Mouse (Mus musculus) E14TG2a.4 (cell line): ENCODE results near the gene Fip1l1.

Experiments
- H3K27me3 ChIP-seq: 2 replicates; pipeline ENCODE4 v1.6.1; 2014; ENCODE audit warnings: low read length, control low read depth; ENCODE audit not compliant: insufficient read depth
- H3K36me3 ChIP-seq: 2 replicates; pipeline ENCODE4 v1.6.1; 2014; ENCODE audit warnings: low read length, control low read depth; ENCODE audit not compliant: insufficient read depth
- H3K4me1 ChIP-seq: replicated peaks from 2 replicates; pipeline ENCODE4 v1.6.1; 2014; ENCODE audit warnings: low read depth, low read length, control low read depth
- H3K4me3 ChIP-seq: replicated peaks from 2 replicates; pipeline ENCODE4 v1.5.1; 2014; ENCODE audit warnings: mild to moderate bottlenecking, low read length
- H3K9me3 ChIP-seq: 2 replicates; pipeline ENCODE4 v1.6.1; 2014; ENCODE audit warnings: low read length, control low read depth
- CTCF ChIP-seq: conservative IDR thresholded peaks from 2 replicates; pipeline ENCODE4 v1.5.1; 2014; ENCODE audit warnings: low read length
- NANOG ChIP-seq: IDR thresholded peaks from 2 replicates; pipeline ENCODE4 v1.6.1; 2014; ENCODE audit warnings: borderline replicate concordance, low read length, mixed read lengths
- POU5F1 ChIP-seq: IDR thresholded peaks from 2 replicates; pipeline ENCODE4 v1.6.1; 2014; ENCODE audit warnings: low read length, borderline replicate concordance

The Fip1l1 gene

DNA sequence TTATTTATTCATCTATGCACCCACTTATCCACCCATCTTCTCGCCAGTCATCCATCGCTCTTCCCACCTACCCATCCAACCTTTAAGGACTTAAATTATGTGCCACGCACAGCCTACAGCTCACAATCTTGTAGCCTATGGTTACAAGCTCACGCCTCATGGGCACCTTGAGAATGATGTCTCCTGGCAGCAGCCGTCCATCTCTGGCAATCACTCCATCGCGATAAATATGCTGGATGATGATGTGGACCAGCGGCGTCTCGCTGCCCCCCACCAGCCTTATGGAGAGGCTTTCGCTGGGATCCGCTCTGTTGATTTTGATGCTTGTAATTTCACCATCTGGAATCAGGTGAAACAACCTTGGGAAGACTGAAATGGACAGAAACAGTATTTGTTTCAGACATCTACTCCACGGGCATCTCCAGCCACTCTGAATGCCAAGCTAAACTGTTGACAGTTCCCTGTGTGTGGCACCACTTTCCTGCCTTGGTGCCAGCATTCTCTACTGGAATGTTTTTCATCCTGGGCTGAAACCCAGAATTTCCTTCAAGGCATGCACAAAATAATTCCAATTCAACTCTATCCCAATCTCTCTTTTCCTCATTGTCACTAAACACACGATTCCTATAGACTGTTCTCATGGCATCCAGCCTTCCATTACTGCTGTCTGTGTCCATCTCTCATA lies 88.2 kb downstream of the Fip1l1 start:
- H3K4me3 ChIP-seq: no peak overlapping the region
- no peaks in the 10 kb centered on the region for H3K36me3 ChIP-seq
- H3K9me3 ChIP-seq: peaks cover 14% of the 10 kb centered on the region
- no peaks in the 10 kb centered on the region for H3K27me3 ChIP-seq
- no peaks in the 10 kb centered on the region for H3K4me1 ChIP-seq
- TF ChIP-seq POU5F1 (no peak), NANOG (no peak), CTCF (no peak)

DNA sequence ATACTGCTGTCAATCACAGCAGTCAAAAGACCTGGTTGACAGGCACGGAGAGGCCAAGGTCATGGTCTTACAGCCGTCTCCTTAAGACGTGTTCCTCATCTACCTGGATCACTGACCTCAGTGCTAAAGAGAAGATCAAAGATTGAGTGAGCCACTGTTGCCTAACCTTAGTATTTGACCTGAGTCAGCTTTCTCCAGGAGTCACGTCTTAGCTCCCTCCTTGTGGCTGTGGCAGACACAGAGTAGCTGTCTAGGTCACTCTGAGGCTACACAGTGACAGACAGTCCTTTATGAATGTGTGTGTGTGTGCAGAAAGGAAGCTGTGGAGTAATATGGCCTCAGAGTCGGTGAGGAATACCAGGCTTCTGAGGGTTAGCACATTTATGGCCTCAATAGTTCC lies 89.1 kb downstream of the Fip1l1 start:
- H3K9me3 ChIP-seq: peaks cover 12% of the 10 kb centered on the region
- no peaks in the 10 kb centered on the region for H3K27me3 ChIP-seq
- TF ChIP-seq CTCF: no peak
- no peaks in the 10 kb centered on the region for H3K4me1 ChIP-seq
- no peak overlapping the region for H3K4me3 ChIP-seq
- H3K36me3 ChIP-seq: no peaks in the 10 kb centered on the region

GRCm38 (mm10) chr5:74628001-74628400 lies 92.8 kb downstream of the Fip1l1 start:
- no peaks in the 10 kb centered on the region for H3K4me1 ChIP-seq
- H3K27me3 ChIP-seq: no peaks in the 10 kb centered on the region
- H3K4me3 ChIP-seq: no peak overlapping the region
- no peaks in the 10 kb centered on the region for H3K36me3 ChIP-seq
- TF ChIP-seq CTCF (no peak), POU5F1 (no peak), NANOG (no peak)
- H3K9me3 ChIP-seq: no peaks in the 10 kb centered on the region

GRCm38 (mm10) chr5:74632369-74633114 lies 97.3 kb downstream of the Fip1l1 start:
- H3K4me3 ChIP-seq: no peak overlapping the region

GRCm38 (mm10) chr5:74633453-74633852 lies 98.2 kb downstream of the Fip1l1 start:
- TF ChIP-seq POU5F1 (no peak), NANOG (no peak), CTCF (no peak)
- Histone ChIP-seq H3K36me3 (no peaks in the 10 kb centered on the region), H3K4me3 (no peak overlapping the region), H3K4me1 (no peaks in the 10 kb centered on the region), H3K27me3 (no peaks in the 10 kb centered on the region), H3K9me3 (no peaks in the 10 kb centered on the region)

More at GRCm38 (mm10) chr5:74632369-74633114, 97.3 kb downstream of the Fip1l1 start:
- no peaks in the 10 kb centered on the region for H3K9me3 ChIP-seq
- H3K4me1 ChIP-seq: no peaks in the 10 kb centered on the region
- H3K27me3 ChIP-seq: no peaks in the 10 kb centered on the region
- TF ChIP-seq NANOG: no peak
- H3K36me3 ChIP-seq: no peaks in the 10 kb centered on the region

DNA sequence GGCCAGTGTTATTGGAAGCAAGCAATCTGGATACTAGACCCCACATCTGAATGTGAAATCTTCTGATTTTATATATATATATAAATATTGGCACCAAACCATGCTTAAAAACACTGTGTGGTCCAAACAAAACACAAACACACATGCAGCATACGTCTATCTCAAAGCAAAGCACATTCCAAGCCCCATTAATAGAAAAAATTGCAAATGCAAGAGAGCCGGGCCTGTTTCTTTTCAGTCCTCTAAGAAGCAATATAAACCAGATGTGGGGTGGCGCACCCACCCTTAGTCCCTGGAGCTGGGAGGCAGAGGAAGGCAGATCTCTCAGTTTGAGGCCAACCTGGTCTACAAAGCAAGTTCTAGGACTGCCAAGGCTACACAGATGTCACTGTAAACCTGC lies 99.1 kb downstream of the Fip1l1 start:
- Histone ChIP-seq H3K4me3 (no peak overlapping the region), H3K27me3 (no peaks in the 10 kb centered on the region), H3K4me1 (no peaks in the 10 kb centered on the region), H3K36me3 (no peaks in the 10 kb centered on the region), H3K9me3 (no peaks in the 10 kb centered on the region)
- TF ChIP-seq NANOG: no peak
- TF ChIP-seq CTCF: no peak
- TF ChIP-seq POU5F1: no peak

GRCm38 (mm10) chr5:74639516-74639915 lies 104.3 kb downstream of the Fip1l1 start:
- TF ChIP-seq POU5F1 (no peak), NANOG (no peak), CTCF (no peak)
- 0 out of 2 replicates have a peak, but pooled peaks cover 6% of the 10 kb centered on the region for H3K27me3 ChIP-seq
- no peaks in the 10 kb centered on the region for H3K36me3 ChIP-seq
- H3K4me3 ChIP-seq: no peak overlapping the region
- H3K9me3 ChIP-seq: no peaks in the 10 kb centered on the region
- no peaks in the 10 kb centered on the region for H3K4me1 ChIP-seq

DNA sequence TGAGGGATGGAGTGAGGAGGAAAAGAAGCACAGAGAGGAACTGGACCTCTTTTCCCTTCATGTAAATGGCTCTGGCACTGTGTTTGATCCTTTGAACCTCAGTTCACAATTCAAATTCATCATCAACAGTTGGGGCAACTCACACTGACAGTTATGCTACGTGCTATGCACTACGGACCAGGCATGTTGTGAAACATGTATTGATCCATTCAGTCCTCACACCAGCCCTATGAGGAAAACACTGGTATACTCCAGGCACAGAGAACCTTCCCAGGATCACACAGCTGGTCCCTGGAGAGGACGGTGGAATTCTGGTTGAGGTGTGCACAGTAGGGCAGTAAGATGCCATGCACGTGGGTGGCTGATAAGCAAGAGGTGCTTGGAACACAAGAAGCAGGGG lies 105.3 kb downstream of the Fip1l1 start:
- no peak for TF ChIP-seq CTCF
- TF ChIP-seq POU5F1: no peak
- TF ChIP-seq NANOG: no peak

More for the DNA sequence above, 105.3 kb downstream of the Fip1l1 start:
- Histone ChIP-seq H3K9me3 (no peaks in the 10 kb centered on the region), H3K27me3 (0 out of 2 replicates have a peak, but pooled peaks cover 6% of the 10 kb centered on the region), H3K36me3 (no peaks in the 10 kb centered on the region), H3K4me1 (no peaks in the 10 kb centered on the region), H3K4me3 (no peak overlapping the region)
